Mouse (Mus musculus) brain, adult 2 months (tissue): Measurements from ENCODE around the gene Rpl19.

Experiments used
- DNase-seq: peaks from one replicate; pipeline ENCODE4 v3.0.0; 2011; ENCODE audit warnings: low read depth, low spot score

Gene Rpl19

DNA sequence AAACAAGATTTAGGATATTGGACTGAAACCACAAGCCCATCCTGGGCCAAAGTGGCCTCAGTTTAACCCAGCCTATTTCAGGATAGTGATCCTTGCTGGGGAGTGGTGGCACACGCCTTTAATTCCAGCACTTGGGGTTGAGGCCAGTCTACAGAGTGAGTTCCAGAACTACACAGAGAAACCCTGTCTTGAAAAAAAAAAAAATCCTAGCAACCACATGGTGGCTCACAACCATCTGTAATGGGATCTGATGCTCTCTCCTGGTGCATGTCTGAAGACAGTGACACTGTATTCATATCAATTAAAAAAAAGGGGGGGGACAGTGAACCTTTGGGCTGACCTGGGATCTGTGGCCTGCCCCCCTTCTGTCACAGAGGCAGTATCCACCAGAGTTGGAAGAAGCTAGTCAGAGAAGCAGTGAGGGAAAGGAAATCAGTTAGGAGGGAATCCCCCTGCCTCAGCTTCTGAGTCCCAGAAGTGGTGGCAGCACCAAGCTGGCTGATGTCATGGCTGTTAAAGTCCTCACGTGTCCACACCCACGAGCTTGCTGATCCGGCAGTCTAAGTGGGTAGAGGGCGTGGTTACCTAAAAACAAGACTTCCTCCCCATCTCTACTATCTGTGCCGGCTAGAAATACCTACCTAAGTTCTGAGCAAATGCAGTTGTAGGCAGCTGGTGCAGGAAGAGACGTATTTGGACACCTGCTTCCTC, 27.5 kb upstream of the Rpl19 start:
- DNase-seq = peak; percentile 79

DNA sequence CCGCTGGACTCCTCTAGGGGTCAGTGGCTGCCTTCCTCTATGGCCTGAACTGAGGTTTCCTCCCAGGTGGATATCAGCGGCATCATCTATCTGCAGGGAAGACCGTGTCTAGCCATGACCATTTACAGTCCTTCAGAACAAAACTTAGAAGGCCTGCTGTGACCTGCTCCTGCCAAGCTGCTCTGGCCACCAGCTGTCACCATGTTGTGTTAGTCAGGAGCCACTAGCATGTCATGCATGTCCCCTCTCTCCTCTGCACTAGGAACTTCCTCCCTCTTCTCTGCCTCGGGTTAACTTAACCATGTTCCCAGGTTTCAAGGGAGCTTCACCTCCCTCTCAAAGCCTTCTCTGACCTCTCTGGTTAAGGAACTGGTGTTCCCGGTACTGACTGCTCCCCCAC, 26.8 kb upstream of the Rpl19 start:
- no peak for DNase-seq

DNA sequence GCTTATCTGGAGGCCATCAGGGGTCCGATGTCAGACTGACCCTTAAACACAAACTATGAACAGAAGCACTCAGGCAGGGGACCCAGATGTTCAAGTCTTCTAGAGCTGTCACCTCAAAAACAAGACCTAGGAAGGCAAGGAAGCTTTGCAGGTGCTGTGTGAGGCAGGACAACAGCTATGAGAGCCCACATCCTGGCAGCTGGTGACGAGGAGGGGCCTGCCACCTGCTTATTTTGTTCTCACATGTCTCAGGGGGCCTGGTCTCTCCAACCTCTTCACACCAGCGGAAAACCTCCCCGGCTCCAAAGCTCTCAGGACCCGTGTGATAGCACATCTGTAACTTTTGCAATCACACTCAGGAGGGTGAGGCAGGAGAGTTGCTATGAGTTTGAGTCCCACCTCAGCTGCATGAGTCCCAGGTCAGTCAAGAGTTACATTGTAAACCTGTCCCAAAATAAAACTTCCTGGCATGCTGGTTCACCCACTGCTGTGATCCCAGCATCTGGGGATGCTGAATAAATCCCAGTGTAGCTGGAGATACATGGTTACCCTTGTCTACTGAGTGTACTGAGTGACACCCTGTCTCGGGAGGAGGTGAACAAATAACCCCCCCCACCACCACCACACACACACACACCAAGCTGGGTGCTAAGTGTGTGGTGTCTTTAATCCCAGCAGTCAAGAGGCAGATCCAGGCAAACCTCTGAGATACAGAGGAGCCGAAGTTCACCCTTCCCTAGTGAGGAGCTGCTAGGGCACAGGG, 26.0 kb upstream of the Rpl19 start:
- no peak for DNase-seq

DNA sequence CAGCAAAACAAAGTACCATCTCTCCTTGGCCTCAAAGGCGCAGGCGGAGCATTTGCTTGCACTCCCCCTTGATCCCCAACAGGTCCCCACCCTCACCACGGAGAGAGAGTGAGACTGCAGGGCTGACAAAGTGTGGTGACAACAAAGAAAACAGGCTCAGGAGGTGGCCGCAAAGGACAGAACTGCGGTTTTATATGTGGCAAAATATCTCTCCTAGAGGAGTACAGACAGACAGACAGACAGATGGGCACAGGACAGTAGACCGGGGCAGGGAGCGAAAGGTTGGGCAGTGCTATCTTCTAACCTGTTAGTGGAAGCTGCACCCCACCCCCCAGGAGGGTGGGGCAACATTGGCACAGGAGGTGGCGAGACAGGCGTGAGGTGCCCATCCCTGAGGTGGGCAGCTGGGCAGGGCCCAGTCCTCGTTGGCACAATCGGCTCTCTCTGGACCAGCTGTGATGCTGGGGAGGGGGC, 25.1 kb upstream of the Rpl19 start:
- DNase-seq = no peak

DNA sequence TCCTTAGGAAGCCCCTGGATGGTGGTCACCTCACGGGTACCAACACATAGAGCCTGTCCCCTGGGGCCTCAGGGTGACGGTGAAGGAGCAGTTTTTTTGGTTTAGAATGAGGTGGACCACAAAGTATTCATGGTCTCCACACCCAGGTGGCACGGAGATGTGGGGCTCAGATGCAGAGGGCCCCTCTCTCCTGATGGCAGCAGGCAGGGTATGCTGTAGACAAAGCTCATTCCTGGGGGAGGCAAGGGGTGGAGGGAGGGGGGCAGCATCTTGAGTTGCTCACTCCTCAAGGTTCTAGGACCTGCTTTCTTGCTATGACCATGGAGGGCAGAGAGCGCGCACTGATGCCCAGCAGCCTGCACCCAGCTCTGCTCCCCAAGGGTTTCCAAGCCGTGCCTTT, 24.5 kb upstream of the Rpl19 start:
- no peak for DNase-seq

DNA sequence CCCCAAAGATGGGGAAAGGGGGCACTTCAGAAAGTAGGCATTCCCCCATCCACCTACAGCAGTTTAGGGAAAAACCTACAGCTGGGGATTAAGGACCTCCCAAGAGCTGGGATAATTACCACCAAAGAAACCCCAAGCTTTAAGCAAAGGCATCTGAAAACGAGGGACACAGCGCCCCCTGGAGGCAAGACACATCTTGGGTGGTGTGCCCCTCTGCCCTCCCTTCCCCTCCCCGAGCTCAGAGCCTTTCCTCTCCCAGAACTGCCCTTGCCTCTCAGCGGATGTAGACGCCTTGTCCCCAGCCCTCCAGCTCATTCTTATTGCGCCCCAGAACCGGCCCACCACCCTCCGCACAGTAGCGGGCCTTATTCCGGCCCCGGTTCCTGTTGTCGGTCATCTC, 23.9 kb upstream of the Rpl19 start:
- DNase-seq = peak; percentile 88

DNA sequence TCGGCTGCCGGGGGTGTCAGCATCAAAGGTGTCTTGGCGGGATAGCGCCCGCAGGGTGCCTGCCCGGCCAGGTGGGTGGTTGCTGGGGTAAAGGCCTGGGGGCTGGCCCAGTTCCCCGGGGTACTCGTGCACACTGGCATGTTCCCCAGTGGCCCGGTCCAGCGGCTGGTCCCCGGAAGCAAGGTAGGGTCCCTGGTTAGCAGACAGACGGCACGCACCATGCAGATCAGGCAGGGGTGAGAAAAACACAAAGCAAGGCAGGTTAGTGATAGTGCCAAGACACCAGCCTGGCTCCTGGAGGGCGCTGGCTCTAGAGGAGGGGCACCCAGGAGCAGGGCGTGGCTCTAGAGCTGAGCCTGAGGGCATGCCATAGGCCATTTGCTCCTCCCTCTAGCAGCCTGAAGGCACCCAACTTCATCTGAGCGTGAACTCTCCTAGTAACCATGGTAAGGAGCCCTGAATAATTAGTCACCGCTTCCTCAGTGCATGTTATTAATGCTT, 23.3 kb upstream of the Rpl19 start:
- DNase-seq = peak; percentile 68

DNA sequence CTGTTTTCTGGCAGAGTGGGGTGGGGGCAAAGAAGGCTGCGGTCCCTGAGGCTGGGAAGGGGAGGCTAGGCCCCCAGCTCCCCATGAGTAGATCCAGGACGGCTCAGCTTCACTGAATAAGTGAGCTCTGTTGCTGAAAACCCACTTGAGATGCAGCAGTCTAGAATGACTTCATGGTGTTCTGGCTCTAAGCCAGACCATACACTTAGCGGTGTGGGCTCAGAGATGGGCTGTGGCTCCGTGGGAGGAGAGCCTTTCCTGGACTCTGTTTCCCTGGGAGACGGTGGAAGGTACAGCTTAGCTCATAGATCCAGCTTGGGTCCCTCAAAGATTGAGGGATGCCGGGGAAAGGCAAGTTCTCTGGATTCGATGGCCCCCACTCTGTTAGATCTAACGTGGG, 22.3 kb upstream of the Rpl19 start:
- DNase-seq = peak; percentile 86

DNA sequence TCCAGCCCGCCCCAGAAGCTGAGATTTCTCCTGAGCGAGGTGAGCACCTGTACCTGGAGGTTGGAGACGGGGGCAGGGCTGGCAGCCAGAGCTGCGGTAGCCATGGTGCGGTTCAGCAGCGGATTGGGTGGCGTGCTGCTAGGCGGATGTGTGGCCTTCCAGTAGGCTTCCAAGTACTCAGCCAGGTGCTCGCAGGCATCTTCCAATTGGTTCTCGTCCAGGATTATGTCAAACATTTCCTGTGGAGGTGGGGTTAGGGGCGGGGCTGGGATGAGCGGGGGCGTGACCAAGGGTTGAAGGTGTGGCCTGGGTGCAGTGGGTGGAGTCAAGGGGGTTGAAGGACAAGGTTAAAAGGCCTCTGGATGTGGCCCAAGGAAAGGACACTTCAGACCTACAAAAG, 21.4 kb upstream of the Rpl19 start:
- DNase-seq = peak; percentile 47

DNA sequence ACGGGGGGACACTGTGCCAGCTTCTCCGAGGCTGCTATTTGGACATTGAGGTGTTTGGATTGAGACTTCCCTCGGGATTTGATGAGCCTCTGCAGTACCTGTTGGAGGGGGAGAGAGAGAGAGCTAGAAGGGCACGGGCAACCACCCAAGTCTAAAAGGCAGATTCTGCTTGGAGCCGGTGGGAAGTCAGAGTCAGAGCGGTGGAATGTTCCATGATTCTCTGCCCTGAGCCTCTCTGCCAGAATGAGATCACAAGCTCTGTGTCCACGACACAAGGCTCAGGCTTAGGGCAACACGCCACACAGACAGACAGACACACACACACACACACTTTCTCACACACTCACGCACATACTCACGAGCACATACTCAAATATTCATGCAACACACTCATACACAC, 20.8 kb upstream of the Rpl19 start:
- DNase-seq = peak; percentile 64

DNA sequence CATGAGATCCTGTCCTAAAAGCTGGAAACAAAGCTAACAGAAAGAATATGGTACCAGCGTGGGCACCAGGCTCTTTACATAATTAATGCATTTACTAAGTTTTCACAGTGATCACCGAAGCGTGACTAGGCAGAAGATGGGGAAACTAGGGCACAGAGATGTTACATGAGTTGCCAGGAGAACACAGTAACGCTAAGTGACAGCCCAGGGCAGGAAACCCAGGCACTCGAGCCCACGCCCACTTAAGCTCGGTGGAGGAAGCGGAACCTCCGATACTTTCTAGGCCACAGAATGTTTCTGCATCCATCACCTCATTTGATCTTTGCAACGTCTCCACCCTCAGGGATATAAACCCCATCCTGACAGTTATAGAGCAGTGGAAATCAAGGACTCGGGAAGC, 18.4 kb upstream of the Rpl19 start:
- DNase-seq = peak; percentile 64

DNA sequence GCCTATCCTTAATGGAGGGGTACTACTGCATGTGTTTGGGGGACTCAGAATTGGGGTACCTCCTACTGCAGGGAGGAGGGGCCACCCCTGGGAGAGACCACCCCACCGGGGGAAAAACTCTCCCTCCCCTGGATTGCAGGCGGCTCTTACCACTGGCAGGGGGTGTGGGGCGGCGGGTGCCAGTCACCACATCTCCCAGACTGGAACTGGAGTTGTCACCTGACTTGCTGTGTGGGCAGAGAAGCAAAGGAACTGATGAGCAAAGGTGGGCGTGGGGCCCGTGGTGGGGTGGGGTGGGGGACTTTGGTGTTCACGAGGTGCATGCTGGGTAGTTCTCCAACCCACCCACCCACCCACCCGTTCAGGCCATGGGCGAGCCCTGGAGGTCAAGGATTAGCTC, 14.8 kb upstream of the Rpl19 start:
- DNase-seq = peak; percentile 80

DNA sequence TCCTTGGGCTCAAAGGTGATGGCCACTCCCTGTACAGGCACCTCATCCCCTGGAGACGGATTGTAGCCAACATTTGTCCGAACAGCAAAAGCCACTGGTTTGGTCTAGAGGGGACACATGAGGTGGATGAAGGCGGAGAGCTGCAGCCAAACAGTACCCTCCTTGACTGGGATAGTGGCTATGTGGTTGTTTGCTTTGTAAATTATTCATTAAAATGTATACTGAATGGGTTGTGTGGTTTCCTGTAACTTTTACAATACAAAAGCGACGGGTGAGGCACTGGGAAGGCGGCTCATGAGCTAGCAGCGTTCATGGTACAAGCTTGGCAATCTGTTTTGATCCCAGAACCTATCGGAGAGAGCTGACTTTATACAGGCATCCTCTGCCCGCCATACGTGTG, 13.7 kb upstream of the Rpl19 start:
- no peak for DNase-seq

DNA sequence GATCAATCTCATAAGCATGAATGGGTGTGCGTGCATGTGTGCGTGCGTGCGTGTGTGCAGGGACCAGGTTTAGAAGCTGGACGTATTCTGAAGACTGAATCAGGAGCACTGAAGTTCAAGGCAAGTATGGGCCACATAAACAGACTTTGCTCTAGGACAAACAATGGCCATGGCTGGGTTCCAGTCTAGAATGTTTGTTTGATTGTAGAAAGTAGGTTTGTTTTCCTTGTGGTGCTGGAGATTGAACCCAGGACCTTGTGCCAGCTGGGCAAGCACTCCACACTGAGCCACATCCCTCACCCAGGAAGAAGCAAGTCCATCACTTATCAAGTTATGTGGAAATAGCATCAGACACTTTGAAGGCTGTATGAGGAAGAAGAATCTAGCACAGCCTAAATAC, 10.3 kb upstream of the Rpl19 start:
- no peak for DNase-seq

DNA sequence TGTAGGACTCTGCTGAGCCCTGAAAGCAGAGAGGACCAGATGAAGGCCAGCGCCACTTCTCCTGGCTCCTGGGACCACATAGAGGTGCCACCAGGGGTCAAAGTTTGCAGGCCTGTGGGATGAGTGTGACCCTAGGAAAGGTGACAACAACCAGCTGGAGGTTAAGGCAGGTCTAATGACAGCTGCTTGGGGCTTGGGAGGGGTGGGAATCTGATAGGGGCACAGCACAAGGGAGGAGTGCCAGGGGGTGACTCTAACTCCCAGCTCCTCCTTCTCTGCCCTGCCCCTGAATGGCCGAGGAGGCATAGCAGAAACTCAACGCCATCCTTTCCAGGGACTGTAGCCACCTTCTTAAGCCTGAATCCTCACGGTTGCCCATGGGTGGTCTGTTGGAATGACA, 9.7 kb upstream of the Rpl19 start:
- DNase-seq = no peak

DNA sequence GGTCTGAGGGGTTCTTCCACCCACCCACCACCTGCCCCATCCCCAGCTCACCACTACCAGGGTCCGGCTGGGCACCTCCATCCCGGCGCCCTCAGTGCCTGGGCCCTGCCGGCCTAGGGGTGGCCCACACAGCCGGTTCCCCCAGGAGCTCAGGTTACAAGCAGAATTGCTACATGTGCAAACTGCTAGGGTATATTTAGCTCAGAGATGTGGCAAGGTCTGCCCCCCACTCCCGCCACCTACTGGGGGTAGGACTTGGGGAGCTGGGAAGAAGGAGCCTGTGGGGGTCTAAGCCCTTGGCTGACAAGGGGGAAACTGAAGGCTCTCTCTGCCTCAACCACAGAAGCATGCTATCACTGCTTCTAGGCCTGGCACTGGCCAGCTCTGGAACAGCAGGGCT, 8.3 kb upstream of the Rpl19 start:
- no peak for DNase-seq

DNA sequence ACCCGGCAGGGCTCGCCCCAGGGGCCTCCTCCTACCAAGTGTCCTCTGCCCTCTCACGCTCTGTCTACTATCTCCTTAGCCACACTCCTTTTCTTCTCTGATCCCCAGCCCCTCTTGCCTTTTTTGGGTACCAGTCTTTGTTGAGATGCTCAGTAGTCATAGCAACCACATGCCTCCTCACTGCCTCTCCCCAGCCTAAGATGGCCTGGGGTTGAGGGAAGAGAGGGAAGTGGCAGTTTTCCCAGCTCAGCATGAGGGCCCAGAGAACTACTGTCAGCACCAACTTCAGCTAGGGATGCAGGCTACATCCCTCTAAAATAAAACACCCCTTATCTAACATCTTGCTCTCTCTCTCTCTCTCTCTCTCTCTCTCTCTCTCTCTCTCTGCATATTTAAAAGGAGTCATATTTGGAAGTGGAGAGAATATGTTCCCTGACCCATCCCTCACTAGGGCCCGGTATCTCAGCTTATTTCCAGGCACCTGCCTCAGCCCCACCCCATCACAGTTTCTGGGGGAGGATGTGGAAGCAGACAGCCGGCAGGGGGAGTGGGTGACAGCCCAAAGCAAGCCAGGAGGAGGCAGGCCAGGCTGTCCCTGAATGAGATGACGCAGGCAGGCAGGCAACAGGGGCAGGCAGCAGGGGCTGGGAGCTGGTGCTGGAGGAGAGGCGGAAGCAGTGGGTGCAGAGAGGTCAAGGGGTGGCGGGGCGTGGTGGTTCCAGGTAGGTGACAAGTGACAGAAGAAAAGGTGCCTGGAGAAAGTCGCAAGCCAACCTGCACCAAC, 7.5 kb upstream of the Rpl19 start:
- peak; percentile 94 for DNase-seq

DNA sequence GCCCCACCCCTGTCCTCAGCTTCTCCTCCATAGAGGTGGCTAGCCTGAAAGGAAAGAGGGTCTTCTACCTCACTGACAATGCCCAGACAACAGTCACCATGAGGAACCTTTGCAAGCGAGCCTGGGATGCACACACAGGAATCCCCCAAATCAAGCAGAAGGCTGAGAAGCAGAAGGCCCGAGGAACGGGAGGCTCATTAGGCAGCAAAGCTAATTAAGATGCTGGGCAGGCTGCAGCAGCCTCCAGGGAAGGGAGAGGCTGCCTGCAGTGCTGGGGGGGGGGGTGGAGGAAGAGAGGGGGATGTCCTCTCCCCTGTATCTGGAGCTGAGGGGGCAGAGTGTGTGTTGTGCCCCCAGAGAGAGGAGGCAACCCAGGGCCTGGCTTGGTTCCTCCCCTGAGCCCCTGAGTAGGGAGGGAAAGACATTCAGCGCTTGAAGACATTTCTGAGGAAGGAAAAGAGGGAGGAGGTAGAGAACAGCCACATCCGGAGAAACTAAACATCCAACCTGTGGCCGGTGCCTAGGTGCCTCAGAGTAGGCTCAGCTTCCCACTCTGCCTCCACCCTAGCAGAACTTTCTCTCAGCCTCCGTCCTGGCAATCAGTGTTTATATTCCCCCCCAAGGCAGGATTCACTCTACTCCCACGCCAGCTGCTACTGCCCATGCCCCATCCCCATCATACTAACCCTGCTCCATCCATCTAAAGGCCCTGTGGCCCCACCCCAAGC, 6.5 kb upstream of the Rpl19 start:
- DNase-seq = no peak

DNA sequence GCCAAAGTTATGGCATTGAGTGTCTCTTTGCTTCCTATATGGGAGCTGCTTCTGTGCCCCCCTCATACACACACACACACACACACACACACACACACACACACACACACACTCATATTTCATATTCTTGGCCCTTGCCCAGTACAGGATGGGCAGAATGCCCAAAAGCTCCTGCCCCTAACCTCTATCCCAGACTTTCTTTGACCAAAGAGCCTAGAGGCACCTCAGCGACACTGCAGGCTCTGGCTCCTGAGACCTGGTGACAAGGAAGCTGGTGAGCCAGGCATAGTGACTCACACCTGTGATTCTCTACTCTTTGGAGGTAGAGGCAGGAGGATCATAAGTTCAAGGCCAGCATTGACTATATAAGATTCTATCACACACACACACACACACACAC, 5.8 kb upstream of the Rpl19 start:
- DNase-seq = peak; percentile 67

DNA sequence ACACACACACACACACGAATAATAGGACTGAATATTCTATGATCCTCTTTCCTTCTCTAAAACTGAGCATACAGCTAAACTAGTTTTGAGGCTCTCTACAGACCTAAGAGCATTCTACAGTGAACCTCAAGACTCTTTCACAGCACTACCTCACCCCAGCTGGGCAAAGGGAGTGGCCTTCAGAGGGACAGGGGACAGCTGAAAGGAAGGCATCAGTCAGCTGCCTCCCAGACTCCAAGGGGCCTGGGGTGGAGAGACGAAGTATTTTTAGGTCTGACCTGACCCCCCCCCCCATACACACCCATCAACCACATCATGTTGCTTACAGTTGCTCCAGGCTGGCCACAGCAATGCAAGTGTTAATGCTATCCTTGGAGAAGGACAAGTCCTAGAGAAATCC, 5.4 kb upstream of the Rpl19 start:
- no peak for DNase-seq

DNA sequence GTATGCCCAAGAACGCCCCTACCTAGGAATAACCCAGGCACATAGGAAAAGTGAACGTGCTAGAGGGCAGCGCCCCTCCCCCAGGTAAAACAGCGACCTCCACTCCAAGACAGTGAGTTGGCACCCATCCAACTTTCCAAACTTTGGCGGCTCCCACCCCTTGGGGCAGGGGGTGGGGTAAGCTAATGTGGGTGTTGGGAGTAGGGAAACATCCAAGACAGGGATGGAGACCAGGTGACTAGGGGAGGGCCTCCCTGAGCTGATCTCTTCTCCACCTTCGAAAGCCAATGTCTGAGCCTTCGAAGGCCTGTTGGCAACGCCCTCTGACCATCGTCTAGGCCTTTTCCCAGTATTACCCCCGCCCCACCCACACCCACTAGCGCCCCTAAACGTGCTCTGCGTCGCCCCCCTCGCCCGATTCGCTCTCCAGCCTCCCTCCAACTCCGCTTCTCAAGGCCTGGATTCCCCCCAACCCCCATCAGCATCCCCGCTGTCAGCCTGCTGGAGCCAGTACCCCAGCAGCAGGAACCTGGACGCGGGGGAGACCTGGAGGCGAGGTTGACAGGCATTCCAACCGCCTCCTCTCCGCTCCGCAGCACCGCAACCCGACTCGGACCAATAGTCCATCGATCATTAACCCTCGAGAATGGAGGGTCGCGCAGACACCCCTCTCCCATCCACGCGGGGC, 4.8 kb upstream of the Rpl19 start:
- peak; percentile 87 for DNase-seq
